Mouse (Mus musculus) effector memory CD4-positive, alpha-beta T cell, adult 7 months (primary cell): ENCODE measurements around the gene Vcp. TPM values are rescaled to one million over a fixed set of nuclear protein-coding genes. Genes with fewer than 3 reads are reported as not detected.

Experiments
- polyA plus RNA-seq: library from polyadenylated mRNA; unstranded; fragments of 100-300 nt; shearing (Covaris generic); gene quantifications from one replicate; pipeline ENCODE4 v1.2.1, GENCODE M21; 2017

Vcp gene
- 260 TPM for polyA plus RNA-seq

GRCm38 (mm10) chr4:43000141-43000986 is at the start of gene Vcp:
Vcp (minus strand) TSS chr4:43000507.

GRCm38 (mm10) chr4:43045659-43046302 is 45.5 kb upstream of the Vcp start, which contains the start of gene Fam214b:
Fam214b (minus strand) TSS chr4:43046220.

GRCm38 (mm10) chr4:43031237-43031995 is 31.1 kb upstream of the Vcp start, which contains the start of gene Stoml2:
Stoml2 (minus strand) TSS chr4:43031710.

GRCm38 (mm10) chr4:43025084-43025960 is 25.0 kb upstream of the Vcp start, which contains the start of gene Pigo:
Pigo (minus strand) TSS chr4:43025819.

GRCm38 (mm10) chr4:43010161-43011038 is 10.1 kb upstream of the Vcp start, which contains the start of gene Fancg:
Fancg (minus strand) TSS chr4:43010506.

GRCm38 (mm10) chr4:42969304-42969703 is 31.0 kb downstream of the Vcp start, which contains the start of gene 1700022I11Rik:
1700022I11Rik (plus strand) TSS chr4:42969604.

GRCm38 (mm10) chr4:42949676-42950051 is 50.6 kb downstream of the Vcp start, which contains the start of gene Dnajb5:
Dnajb5 (plus strand) TSS chr4:42949814.

Other genes starting within 250 kb of the Vcp start
- not detected for gene Ccl19, start 243.9 kb downstream of the Vcp start, polyA plus RNA-seq
- gene Ccl21a, start 226.5 kb downstream of the Vcp start, polyA plus RNA-seq: not detected
- not detected for gene Fam205a1, start 146.6 kb downstream of the Vcp start, polyA plus RNA-seq
- gene Gm12394, start 143.7 kb downstream of the Vcp start, polyA plus RNA-seq: 0.15 TPM
- not detected for gene Fam205c, start 126.3 kb downstream of the Vcp start, polyA plus RNA-seq
- 0.51 TPM for gene Phf24, start 83.8 kb downstream of the Vcp start, polyA plus RNA-seq
- 17.1 TPM for gene Dnajb5, start 50.7 kb downstream of the Vcp start, polyA plus RNA-seq
- not detected for gene 1700022I11Rik, start 30.9 kb downstream of the Vcp start, polyA plus RNA-seq
- gene Fancg, start 10.0 kb upstream of the Vcp start, polyA plus RNA-seq: 19.1 TPM
- 38.8 TPM for gene Pigo, start 25.3 kb upstream of the Vcp start, polyA plus RNA-seq
- gene Stoml2, start 31.2 kb upstream of the Vcp start, polyA plus RNA-seq: 80.4 TPM
- 9.8 TPM for gene Fam214b, start 45.7 kb upstream of the Vcp start, polyA plus RNA-seq
- gene Unc13b, start 58.4 kb upstream of the Vcp start, polyA plus RNA-seq: 4.5 TPM